Mouse (Mus musculus): ENCODE measurements around the gene Gm35549. TPM values are rescaled to one million over a fixed set of nuclear protein-coding genes. Genes with fewer than 3 reads are reported as not detected.

Gene Gm35549
- polyA plus RNA-seq, 1 experiment from 2014 or later = 0.40 TPM

Other genes starting within 250 kb of the Gm35549 start
- gene Topaz1, start 96.7 kb downstream of the Gm35549 start, polyA plus RNA-seq (2015; fragmentation: Nextera tagmentation; extraction: Ambion mirVana) = not detected in 2 replicates
- gene Tcaim, start 38.5 kb downstream of the Gm35549 start, polyA plus RNA-seq (2015; fragmentation: Nextera tagmentation; extraction: Ambion mirVana) = 9.1 and 9.3 TPM in 2 replicates
- 110 and 130 TPM in 2 replicates for gene Zfp445, start 22.0 kb upstream of the Gm35549 start, polyA plus RNA-seq (2015; fragmentation: Nextera tagmentation; extraction: Ambion mirVana)
- 5.0 and 5.1 TPM in 2 replicates for gene Zkscan7, start 41.6 kb upstream of the Gm35549 start, polyA plus RNA-seq (2015; fragmentation: Nextera tagmentation; extraction: Ambion mirVana)
- gene Zfp105, start 79.0 kb upstream of the Gm35549 start, polyA plus RNA-seq (2015; fragmentation: Nextera tagmentation; extraction: Ambion mirVana) = 21.2 and 22.1 TPM in 2 replicates
- gene 1110059G10Rik, start 107.0 kb upstream of the Gm35549 start, polyA plus RNA-seq (2015; fragmentation: Nextera tagmentation; extraction: Ambion mirVana) = 23.9 and 27.4 TPM in 2 replicates
- 9.8 and 12.1 TPM in 2 replicates for gene Kif15, start 107.0 kb upstream of the Gm35549 start, polyA plus RNA-seq (2015; fragmentation: Nextera tagmentation; extraction: Ambion mirVana)
- 29.7 and 29.9 TPM in 2 replicates for gene Tmem42, start 177.3 kb upstream of the Gm35549 start, polyA plus RNA-seq (2015; fragmentation: Nextera tagmentation; extraction: Ambion mirVana)
- 0.83 and 0.97 TPM in 2 replicates for gene Tgm4, start 190.7 kb upstream of the Gm35549 start, polyA plus RNA-seq (2015; fragmentation: Nextera tagmentation; extraction: Ambion mirVana)

Data from midbrain, embryonic 15.5 days (tissue).